Mouse (Mus musculus) embryonic facial prominence, embryonic 15.5 days (tissue): Measurements from ENCODE around the gene Appbp2. TPM values are rescaled to one million over a fixed set of nuclear protein-coding genes. Genes with fewer than 3 reads are reported as not detected.

Source experiments
- ATAC-seq: fragments of 200-750 bp; cut with Nextera tagmentation; 2 replicates; pipeline ENCODE4 v1.8.0; 2017; ENCODE audit warnings: low read depth, moderate TSS enrichment; ENCODE audit not compliant: insufficient number of reproducible peaks, low FRiP score, low TSS enrichment
- H3K27ac ChIP-seq: fragments of 300-500 bp; sonication (generic); replicated peaks from 2 replicates; pipeline ENCODE4 v1.5.1; 2015; ENCODE audit warnings: mild to moderate bottlenecking, inconsistent platforms
- H3K27me3 ChIP-seq: fragments of 300-500 bp; sonication (generic); 2 replicates; pipeline ENCODE4 v1.6.1; 2015; ENCODE audit warnings: inconsistent platforms
- H3K36me3 ChIP-seq: fragments of 300-500 bp; sonication (generic); 2 replicates; pipeline ENCODE4 v1.6.1; 2015; ENCODE audit warnings: mild to moderate bottlenecking, inconsistent platforms
- H3K4me1 ChIP-seq: fragments of 300-500 bp; sonication (generic); 2 replicates; pipeline ENCODE4 v1.6.1; 2015; ENCODE audit warnings: inconsistent platforms
- H3K4me2 ChIP-seq: fragments of 300-500 bp; sonication (generic); replicated peaks from 2 replicates; pipeline ENCODE4 v1.6.1; 2015; ENCODE audit warnings: mild to moderate bottlenecking, inconsistent platforms
- H3K4me3 ChIP-seq: fragments of 300-500 bp; sonication (generic); replicated peaks from 2 replicates; pipeline ENCODE4 v1.5.1; 2015; ENCODE audit warnings: mild to moderate bottlenecking, inconsistent platforms
- H3K9ac ChIP-seq: fragments of 300-500 bp; sonication (generic); 2 replicates; pipeline ENCODE4 v1.6.1; 2015; ENCODE audit warnings: inconsistent platforms
- H3K9me3 ChIP-seq: fragments of 300-500 bp; sonication (generic); replicated peaks from 2 replicates; pipeline ENCODE4 v1.6.1; 2016; ENCODE audit warnings: inconsistent platforms
- WGBS: fragments of 180-500 bp; shearing (Covaris S2); methylation state at CpG from one replicate; pipeline ENCODE4 v1.1.7; 2015; 5-methylcytosine and 5-hydroxymethylcytosine counted together
- polyA plus RNA-seq: library from polyadenylated mRNA; unstranded; fragments of >200 nt; fragmentation: Nextera tagmentation; extraction: Ambion mirVana; gene quantifications from 2 replicates; pipeline ENCODE4 v1.2.1, GENCODE M21; 2015

The Appbp2 gene
- polyA plus RNA-seq, 1 experiment from 2014 or later = 38.7 TPM

- no peaks in the 10 kb centered on the region for H3K4me1 ChIP-seq
- no peaks in the 10 kb centered on the region for H3K9me3 ChIP-seq
- H3K9ac ChIP-seq = no peak overlapping the region
- H3K4me3 ChIP-seq = no peak overlapping the region
- no peaks in the 10 kb centered on the region for H3K27me3 ChIP-seq
- ATAC-seq = no peak
- no peak overlapping the region for H3K4me2 ChIP-seq
- no peaks in the 10 kb centered on the region for H3K36me3 ChIP-seq
- no peak overlapping the region for H3K27ac ChIP-seq
- 44% methylated on average over 3 of the region's 3 CpGs for WGBS
Observed at GRCm38 (mm10) chr11:85255471-85256027, 20.6 kb upstream of the Appbp2 start.

GRCm38 (mm10) chr11:85253641-85254040 lies 18.7 kb upstream of the Appbp2 start:
- Histone ChIP-seq H3K27ac (no peak overlapping the region), H3K4me2 (no peak overlapping the region), H3K36me3 (no peaks in the 10 kb centered on the region), H3K4me1 (no peaks in the 10 kb centered on the region), H3K9me3 (no peaks in the 10 kb centered on the region), H3K27me3 (no peaks in the 10 kb centered on the region), H3K9ac (no peak overlapping the region), H3K4me3 (no peak overlapping the region)
- ATAC-seq = no peak
- 81% methylated on average over 7 of the region's 7 CpGs for WGBS

- no peak overlapping the region for H3K27ac ChIP-seq
- no peaks in the 10 kb centered on the region for H3K4me1 ChIP-seq
- no peak overlapping the region for H3K4me3 ChIP-seq
- no peaks in the 10 kb centered on the region for H3K36me3 ChIP-seq
- no peaks in the 10 kb centered on the region for H3K27me3 ChIP-seq
- no peak overlapping the region for H3K9ac ChIP-seq
- no peaks in the 10 kb centered on the region for H3K9me3 ChIP-seq
- no peak overlapping the region for H3K4me2 ChIP-seq
- ATAC-seq = no peak
- 70% methylated on average over 5 of the region's 5 CpGs for WGBS
Observed at GRCm38 (mm10) chr11:85253006-85253405, 18.1 kb upstream of the Appbp2 start.

- Histone ChIP-seq H3K27me3 (no peaks in the 10 kb centered on the region), H3K9ac (no peak overlapping the region), H3K9me3 (no peaks in the 10 kb centered on the region), H3K36me3 (no peaks in the 10 kb centered on the region), H3K4me2 (no peak overlapping the region), H3K4me1 (no peaks in the 10 kb centered on the region), H3K27ac (no peak overlapping the region), H3K4me3 (no peak overlapping the region)
- 95% methylated on average over 5 of the region's 5 CpGs for WGBS
- ATAC-seq = no peak
Observed at GRCm38 (mm10) chr11:85251955-85252354, 17.0 kb upstream of the Appbp2 start.

GRCm38 (mm10) chr11:85250467-85250866 lies 15.5 kb upstream of the Appbp2 start:
- no peaks in the 10 kb centered on the region for H3K9me3 ChIP-seq
- no peaks in the 10 kb centered on the region for H3K27me3 ChIP-seq
- no peaks in the 10 kb centered on the region for H3K4me1 ChIP-seq
- H3K27ac ChIP-seq = no peak overlapping the region
- H3K9ac ChIP-seq = no peak overlapping the region
- no peaks in the 10 kb centered on the region for H3K36me3 ChIP-seq
- no peak overlapping the region for H3K4me2 ChIP-seq
- 41% methylated on average over 3 of the region's 3 CpGs for WGBS
- H3K4me3 ChIP-seq = no peak overlapping the region
- no peak for ATAC-seq

GRCm38 (mm10) chr11:85249338-85249737 lies 14.4 kb upstream of the Appbp2 start:
- no peak for ATAC-seq
- Histone ChIP-seq H3K4me3 (no peak overlapping the region), H3K36me3 (no peaks in the 10 kb centered on the region), H3K27ac (no peak overlapping the region), H3K4me1 (no peaks in the 10 kb centered on the region), H3K9ac (no peak overlapping the region), H3K27me3 (no peaks in the 10 kb centered on the region), H3K9me3 (no peaks in the 10 kb centered on the region), H3K4me2 (no peak overlapping the region)
- 70% methylated on average over 3 of the region's 3 CpGs for WGBS

- Histone ChIP-seq H3K36me3 (no peaks in the 10 kb centered on the region), H3K4me1 (no peaks in the 10 kb centered on the region), H3K27ac (no peak overlapping the region), H3K9ac (no peak overlapping the region), H3K27me3 (no peaks in the 10 kb centered on the region), H3K9me3 (no peaks in the 10 kb centered on the region), H3K4me2 (no peak overlapping the region), H3K4me3 (no peak overlapping the region)
- ATAC-seq = no peak
- 88% methylated on average over 2 of the region's 2 CpGs for WGBS
Observed at GRCm38 (mm10) chr11:85248151-85248550, 13.2 kb upstream of the Appbp2 start.

- WGBS = 79% methylated on average over 8 of the region's 8 CpGs
- H3K4me3 ChIP-seq = no peak overlapping the region
- H3K27ac ChIP-seq = no peak overlapping the region
- H3K9ac ChIP-seq = no peak overlapping the region
- no peak for ATAC-seq
- 0 out of 2 replicates have a peak, but pooled peaks cover 4% of the 10 kb centered on the region for H3K36me3 ChIP-seq
- H3K4me1 ChIP-seq = no peaks in the 10 kb centered on the region
- H3K9me3 ChIP-seq = no peaks in the 10 kb centered on the region
- no peak overlapping the region for H3K4me2 ChIP-seq
- no peaks in the 10 kb centered on the region for H3K27me3 ChIP-seq
Observed at GRCm38 (mm10) chr11:85241226-85241625, 6.3 kb upstream of the Appbp2 start.

- H3K4me3 ChIP-seq = no peak overlapping the region
- H3K4me2 ChIP-seq = no peak overlapping the region
- no peaks in the 10 kb centered on the region for H3K9me3 ChIP-seq
- 89% methylated on average over 3 of the region's 3 CpGs for WGBS
- no peak overlapping the region for H3K27ac ChIP-seq
- ATAC-seq = no peak
- H3K4me1 ChIP-seq = peaks cover 4% of the 10 kb centered on the region; the same call in 1 of the 2 replicates
- no peaks in the 10 kb centered on the region for H3K27me3 ChIP-seq
- no peak overlapping the region for H3K9ac ChIP-seq
- H3K36me3 ChIP-seq = 0 out of 2 replicates have a peak, but pooled peaks cover 4% of the 10 kb centered on the region
Observed at GRCm38 (mm10) chr11:85240211-85240610, 5.3 kb upstream of the Appbp2 start.

GRCm38 (mm10) chr11:85234363-85234989 lies 454 bp downstream of the Appbp2 start:
- peaks cover 13% of the 10 kb centered on the region for H3K4me1 ChIP-seq
- no peaks in the 10 kb centered on the region for H3K9me3 ChIP-seq
- H3K27ac ChIP-seq = peak overlapping the region; percentile 99
- no peaks in the 10 kb centered on the region for H3K27me3 ChIP-seq
- H3K4me3 ChIP-seq = peak overlapping the region; percentile 94
- peak overlapping the region; percentile 92 for H3K9ac ChIP-seq
- peak overlapping the region; percentile 76 for H3K4me2 ChIP-seq
- H3K36me3 ChIP-seq = 0 out of 2 replicates have a peak, but pooled peaks cover 8% of the 10 kb centered on the region
- WGBS = under 1% methylated on average over 70 of the region's 70 CpGs
- peak; percentile 92 for ATAC-seq

- 2% methylated on average over 9 of the region's 9 CpGs for WGBS
- Histone ChIP-seq H3K9me3 (no peaks in the 10 kb centered on the region), H3K36me3 (0 out of 2 replicates have a peak, but pooled peaks cover 5% of the 10 kb centered on the region), H3K27ac (peak overlapping the region; percentile 99), H3K4me2 (peak overlapping the region; percentile 76), H3K4me1 (peaks cover 13% of the 10 kb centered on the region), H3K9ac (peak overlapping the region; percentile 92), H3K4me3 (peak overlapping the region; percentile 94), H3K27me3 (no peaks in the 10 kb centered on the region)
- ATAC-seq = no peak
Observed at GRCm38 (mm10) chr11:85233676-85234210, 1.2 kb downstream of the Appbp2 start.
